Mouse (Mus musculus) midbrain, embryonic 11.5 days (tissue): ENCODE measurements around the gene Myl6. TPM values are rescaled to one million over a fixed set of nuclear protein-coding genes. Genes with fewer than 3 reads are reported as not detected.

Source experiments
- ATAC-seq: fragments of 200-750 bp; cut with Nextera tagmentation; 2 replicates; pipeline ENCODE4 v1.8.0; 2017; ENCODE audit warnings: moderate TSS enrichment, moderate library complexity; ENCODE audit not compliant: low FRiP score
- DNase-seq: peaks from one replicate; pipeline ENCODE4 v3.0.0; 2015; ENCODE audit warnings: low spot score; ENCODE audit errors: missing footprints
- H3K27ac ChIP-seq: fragments of 300-500 bp; sonication (generic); 2 replicates; pipeline ENCODE4 v1.5.1; 2014; ENCODE audit warnings: low read depth, low read length
- H3K27me3 ChIP-seq: fragments of 300-500 bp; sonication (generic); 2 replicates; pipeline ENCODE4 v1.6.1; 2014; ENCODE audit warnings: mild to moderate bottlenecking, low read length, moderate library complexity, mixed read lengths; ENCODE audit not compliant: control insufficient read depth, insufficient read depth
- H3K36me3 ChIP-seq: fragments of 300-500 bp; sonication (generic); 2 replicates; pipeline ENCODE4 v1.6.1; 2014; ENCODE audit warnings: mild to moderate bottlenecking, low read length, moderate library complexity, mixed read lengths; ENCODE audit not compliant: control insufficient read depth, insufficient read depth
- H3K4me1 ChIP-seq: fragments of 300-500 bp; sonication (generic); 2 replicates; pipeline ENCODE4 v1.6.1; 2014; ENCODE audit warnings: low read length; ENCODE audit not compliant: control insufficient read depth, insufficient read depth
- H3K4me2 ChIP-seq: fragments of 300-500 bp; sonication (generic); 2 replicates; pipeline ENCODE4 v1.6.1; 2014; ENCODE audit warnings: mild to moderate bottlenecking, moderate library complexity
- H3K4me3 ChIP-seq: fragments of 300-500 bp; sonication (generic); 2 replicates; pipeline ENCODE4 v1.5.1; 2014; ENCODE audit warnings: low read depth, low read length
- H3K9ac ChIP-seq: fragments of 300-500 bp; sonication (generic); 2 replicates; pipeline ENCODE4 v1.6.1; 2014; ENCODE audit warnings: low read length
- H3K9me3 ChIP-seq: fragments of 300-500 bp; sonication (generic); 2 replicates; pipeline ENCODE4 v1.6.1; 2016; ENCODE audit warnings: low read length; ENCODE audit not compliant: control insufficient read depth
- WGBS: fragments of 180-500 bp; shearing (Covaris S2); extraction: QIAGEN DNeasy Blood & Tissue Kit; methylation state at CpG from one replicate; pipeline ENCODE4 v1.1.7; 2014; 5-methylcytosine and 5-hydroxymethylcytosine counted together
- polyA plus RNA-seq: library from polyadenylated mRNA; unstranded; fragments of >200 nt; fragmentation: Nextera tagmentation; extraction: Ambion mirVana; gene quantifications from 2 replicates; pipeline ENCODE4 v1.2.1, GENCODE M21; 2014

The Myl6 gene
- polyA plus RNA-seq, 1 experiment from 2014 or later: 746 TPM

GRCm38 (mm10) chr10:128504641-128505370 lies 10.9 kb upstream of the Myl6 start:
- no peak for ATAC-seq
- Histone ChIP-seq H3K4me2 (no peak overlapping the region), H3K4me3 (no peak overlapping the region), H3K9me3 (no peaks in the 10 kb centered on the region), H3K36me3 (no peaks in the 10 kb centered on the region), H3K4me1 (no peaks in the 10 kb centered on the region), H3K27ac (no peak overlapping the region), H3K9ac (no peak overlapping the region), H3K27me3 (no peaks in the 10 kb centered on the region)
- WGBS: 85% methylated on average over 9 of the region's 9 CpGs
- no peak for DNase-seq

- Histone ChIP-seq H3K27me3 (no peaks in the 10 kb centered on the region), H3K27ac (no peak overlapping the region), H3K4me1 (no peaks in the 10 kb centered on the region), H3K4me3 (no peak overlapping the region), H3K4me2 (no peak overlapping the region), H3K9me3 (no peaks in the 10 kb centered on the region), H3K9ac (no peak overlapping the region), H3K36me3 (no peaks in the 10 kb centered on the region)
- 81% methylated on average over 3 of the region's 3 CpGs for WGBS
- no peak for DNase-seq
- no peak for ATAC-seq
Observed at GRCm38 (mm10) chr10:128504012-128504411, 10.1 kb upstream of the Myl6 start.

GRCm38 (mm10) chr10:128503532-128503931 lies 9.6 kb upstream of the Myl6 start:
- ATAC-seq (no peak), DNase-seq (no peak)
- 76% methylated on average over 8 of the region's 8 CpGs for WGBS
- Histone ChIP-seq H3K36me3 (no peaks in the 10 kb centered on the region), H3K9me3 (no peaks in the 10 kb centered on the region), H3K4me1 (no peaks in the 10 kb centered on the region), H3K27ac (no peak overlapping the region), H3K4me2 (no peak overlapping the region), H3K9ac (no peak overlapping the region), H3K27me3 (no peaks in the 10 kb centered on the region), H3K4me3 (no peak overlapping the region)

GRCm38 (mm10) chr10:128502341-128502740 lies 8.4 kb upstream of the Myl6 start:
- Histone ChIP-seq H3K4me1 (peaks cover 8% of the 10 kb centered on the region; the same call in 1 of the 2 replicates), H3K9me3 (no peaks in the 10 kb centered on the region), H3K4me3 (no peak overlapping the region), H3K27ac (no peak overlapping the region), H3K27me3 (no peaks in the 10 kb centered on the region), H3K9ac (no peak overlapping the region), H3K36me3 (no peaks in the 10 kb centered on the region), H3K4me2 (no peak overlapping the region)
- DNase-seq (no peak), ATAC-seq (no peak)
- WGBS: 84% methylated on average over 5 of the region's 5 CpGs

GRCm38 (mm10) chr10:128499116-128499671 lies 5.2 kb upstream of the Myl6 start:
- peak overlapping the region; percentile 77 for H3K4me2 ChIP-seq
- H3K36me3 ChIP-seq: no peaks in the 10 kb centered on the region
- peaks cover 15% of the 10 kb centered on the region for H3K4me1 ChIP-seq
- H3K27ac ChIP-seq: no peak overlapping the region; the same call in none of the 2 replicates
- peak overlapping the region; percentile 51 for H3K4me3 ChIP-seq
- DNase-seq (peak; percentile 96), ATAC-seq (peak; percentile 59)
- 2% methylated on average over 21 of the region's 21 CpGs for WGBS
- peak overlapping the region; percentile 63 for H3K9ac ChIP-seq
- no peaks in the 10 kb centered on the region for H3K9me3 ChIP-seq
- no peaks in the 10 kb centered on the region for H3K27me3 ChIP-seq

- WGBS: 1% methylated on average over 27 of the region's 27 CpGs
- Histone ChIP-seq H3K27me3 (no peaks in the 10 kb centered on the region), H3K9me3 (no peaks in the 10 kb centered on the region), H3K27ac (peak within 1 kb of the TSS; percentile 35), H3K4me3 (peak within 1 kb of the TSS; percentile 51), H3K9ac (peak within 1 kb of the TSS; percentile 63), H3K4me2 (peak within 1 kb of the TSS; percentile 77), H3K36me3 (no peaks in the 10 kb centered on the region), H3K4me1 (peaks cover 15% of the 10 kb centered on the region)
- peak; percentile 91 for ATAC-seq
- DNase-seq: peak; percentile 99
Observed at GRCm38 (mm10) chr10:128498590-128498989, 4.6 kb upstream of the Myl6 start, which contains the start of gene Myl6b. TSS of gene Myl6b (minus strand) at chr10:128498685.

GRCm38 (mm10) chr10:128497134-128497737 lies 3.3 kb upstream of the Myl6 start:
- Histone ChIP-seq H3K36me3 (no peaks in the 10 kb centered on the region), H3K4me3 (no peak overlapping the region), H3K9me3 (no peaks in the 10 kb centered on the region), H3K9ac (no peak overlapping the region), H3K27ac (no peak overlapping the region), H3K27me3 (no peaks in the 10 kb centered on the region), H3K4me1 (peaks cover 21% of the 10 kb centered on the region), H3K4me2 (no peak overlapping the region)
- WGBS: 45% methylated on average over 6 of the region's 6 CpGs
- no peak for ATAC-seq
- no peak for DNase-seq

GRCm38 (mm10) chr10:128496509-128497077 lies 2.6 kb upstream of the Myl6 start:
- Histone ChIP-seq H3K4me1 (peaks cover 24% of the 10 kb centered on the region), H3K9ac (no peak overlapping the region), H3K4me2 (no peak overlapping the region), H3K9me3 (no peaks in the 10 kb centered on the region), H3K27ac (no peak overlapping the region), H3K27me3 (no peaks in the 10 kb centered on the region), H3K36me3 (peaks cover 4% of the 10 kb centered on the region), H3K4me3 (no peak overlapping the region)
- no peak for DNase-seq
- 33% methylated on average over 6 of the region's 6 CpGs for WGBS
- ATAC-seq: no peak

GRCm38 (mm10) chr10:128495903-128496302 lies 2.0 kb upstream of the Myl6 start:
- DNase-seq (no peak), ATAC-seq (no peak)
- no peaks in the 10 kb centered on the region for H3K9me3 ChIP-seq
- no peak overlapping the region for H3K9ac ChIP-seq
- no peak overlapping the region for H3K27ac ChIP-seq
- H3K4me3 ChIP-seq: no peak overlapping the region
- H3K27me3 ChIP-seq: no peaks in the 10 kb centered on the region
- no peak overlapping the region for H3K4me2 ChIP-seq
- peaks cover 7% of the 10 kb centered on the region for H3K36me3 ChIP-seq
- 81% methylated on average over 4 of the region's 4 CpGs for WGBS
- peaks cover 25% of the 10 kb centered on the region for H3K4me1 ChIP-seq
